Mouse (Mus musculus) megakaryocyte-erythroid progenitor cell, adult 5-6 weeks (primary cell): ENCODE results near the gene Ccdc173. TPM values are rescaled to one million over a fixed set of nuclear protein-coding genes. Genes with fewer than 3 reads are reported as not detected.

Experiments
- total RNA-seq, 2 experiments: library from RNA; stranded (forward) in 1 of 2; stranded (reverse) in 1 of 2; fragments of 200-1000, 215-1000 nt in 1 of 2; fragments of >200 nt in 1 of 2; fragmentation: Nextera tagmentation in 1 of 2; gene quantifications; 2 replicates each; pipeline ENCODE4 v1.2.3; 2014 to 2017

The Ccdc173 gene
- total RNA-seq, 2 experiments from 2014 or later, result 1.0 to 3.2 TPM

Other genes starting within 250 kb of the Ccdc173 start
- not detected in 2 replicates for gene Lrp2, start 203.5 kb downstream of the Ccdc173 start, total RNA-seq (2014; fragmentation: Nextera tagmentation)
- gene Lrp2, start 203.5 kb downstream of the Ccdc173 start, total RNA-seq (2017), result not detected in 2 replicates
- 1.4 and 4.1 TPM in 2 replicates for gene Bbs5, start 142.4 kb downstream of the Ccdc173 start, total RNA-seq (2014; fragmentation: Nextera tagmentation)
- gene Bbs5, start 142.4 kb downstream of the Ccdc173 start, total RNA-seq (2017), result 1.6 and 8.2 TPM in 2 replicates
- gene Klhl41, start 119.5 kb downstream of the Ccdc173 start, total RNA-seq (2014; fragmentation: Nextera tagmentation), result not detected in 2 replicates
- not detected in 2 replicates for gene Klhl41, start 119.5 kb downstream of the Ccdc173 start, total RNA-seq (2017)
- gene Fastkd1, start 76.1 kb downstream of the Ccdc173 start, total RNA-seq (2014; fragmentation: Nextera tagmentation), result 21.4 and 25.6 TPM in 2 replicates
- gene Fastkd1, start 76.1 kb downstream of the Ccdc173 start, total RNA-seq (2017), result 12.6 and 18.4 TPM in 2 replicates
- gene Ppig, start 67.0 kb downstream of the Ccdc173 start, total RNA-seq (2014; fragmentation: Nextera tagmentation), result 73.4 and 94.4 TPM in 2 replicates
- 72.8 and 124 TPM in 2 replicates for gene Ppig, start 67.0 kb downstream of the Ccdc173 start, total RNA-seq (2017)
- gene Phospho2, start within 50 bp of the Ccdc173 start, total RNA-seq (2014; fragmentation: Nextera tagmentation), result 21.3 and 26.7 TPM in 2 replicates
- 28.5 and 31.2 TPM in 2 replicates for gene Phospho2, start within 50 bp of the Ccdc173 start, total RNA-seq (2017)
- gene Klhl23, start 32.4 kb upstream of the Ccdc173 start, total RNA-seq (2014; fragmentation: Nextera tagmentation), result 25.4 and 31.5 TPM in 2 replicates
- gene Klhl23, start 32.4 kb upstream of the Ccdc173 start, total RNA-seq (2017), result 35.8 and 41.7 TPM in 2 replicates
- 248 and 394 TPM in 2 replicates for gene Ssb, start 72.0 kb upstream of the Ccdc173 start, total RNA-seq (2014; fragmentation: Nextera tagmentation)
- 771 and 927 TPM in 2 replicates for gene Ssb, start 72.0 kb upstream of the Ccdc173 start, total RNA-seq (2017)
- 27.3 and 60.1 TPM in 2 replicates for gene Mettl5, start 96.0 kb upstream of the Ccdc173 start, total RNA-seq (2014; fragmentation: Nextera tagmentation)
- gene Mettl5, start 96.0 kb upstream of the Ccdc173 start, total RNA-seq (2017), result 43.5 and 86.1 TPM in 2 replicates
- 31.5 and 37.1 TPM in 2 replicates for gene Ubr3, start 107.7 kb upstream of the Ccdc173 start, total RNA-seq (2014; fragmentation: Nextera tagmentation)
- gene Ubr3, start 107.7 kb upstream of the Ccdc173 start, total RNA-seq (2017), result 39.3 and 67.1 TPM in 2 replicates
- gene Myo3b, start 249.6 kb upstream of the Ccdc173 start, total RNA-seq (2014; fragmentation: Nextera tagmentation), result not detected in 2 replicates
- gene Myo3b, start 249.6 kb upstream of the Ccdc173 start, total RNA-seq (2017), result not detected in 2 replicates